Mouse (Mus musculus) CD4-positive naive resting alpha-beta T cell, adult 57 days (primary cell): ENCODE data around the gene A430078G23Rik. TPM values are rescaled to one million over a fixed set of nuclear protein-coding genes. Genes with fewer than 3 reads are reported as not detected.

Experiments
- total RNA-seq: library from RNA; stranded (reverse); gene quantifications from one replicate; pipeline ENCODE4 v1.2.4, GENCODE M21; 2023

Gene A430078G23Rik
- total RNA-seq = 290 TPM

GRCm38 (mm10) chr8:3353189-3353810 lies at the start of gene A430078G23Rik:
TSS of gene A430078G23Rik (plus strand) at chr8:3353415.

DNA sequence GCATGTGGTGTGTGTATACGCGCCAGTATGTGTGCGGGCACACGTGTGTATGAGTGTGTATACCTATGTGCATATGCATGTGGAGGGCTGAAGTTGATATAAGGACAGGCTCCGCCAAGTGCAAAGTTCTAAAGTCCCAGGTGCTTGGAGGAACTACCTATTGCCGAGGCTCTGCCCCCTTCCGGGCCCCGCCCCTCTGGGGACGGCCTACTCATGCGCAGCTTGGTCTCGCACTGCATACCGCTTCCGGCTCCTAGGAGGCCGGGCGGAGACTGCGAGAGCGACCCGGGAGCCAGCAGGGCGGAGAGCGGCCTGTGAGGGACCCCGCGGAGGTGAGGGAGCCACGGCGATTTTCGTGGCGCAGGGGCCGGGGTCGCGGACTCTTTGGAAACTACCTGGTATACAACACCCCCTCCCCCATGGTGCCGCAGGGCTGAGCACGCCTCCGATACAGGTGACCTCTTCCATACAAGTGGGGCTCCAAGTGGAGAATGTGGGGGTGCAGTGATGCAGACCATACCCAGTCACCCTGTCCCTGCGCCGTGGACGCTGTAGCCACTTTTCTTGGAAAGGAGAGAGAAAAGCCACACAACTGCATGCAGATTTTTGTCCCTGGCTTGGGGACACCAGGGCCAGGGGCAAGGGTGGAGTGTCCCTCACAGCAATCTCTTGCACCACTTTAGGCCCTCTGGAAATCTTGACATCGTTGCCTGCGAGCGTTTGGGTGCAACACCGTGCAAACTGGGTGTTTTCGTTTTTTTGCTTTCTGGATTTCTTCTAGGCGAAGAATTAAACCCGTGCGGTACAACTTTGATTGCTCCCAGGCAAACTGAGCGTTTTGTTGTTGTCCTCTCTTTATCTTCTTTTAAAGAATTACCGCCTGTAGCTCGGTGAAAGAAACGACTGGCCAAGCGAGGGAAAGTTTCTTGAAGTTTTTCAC lies 39.8 kb downstream of the A430078G23Rik start, which contains the start of gene Arhgef18:
TSS of gene Arhgef18 (plus strand) at position 236 of the 940 bp plus-strand sequence.

Other genes with a start within 250 kb of the A430078G23Rik start
- gene Insr, start 73.8 kb upstream of the A430078G23Rik start, total RNA-seq = 54.6 TPM
- gene Arhgef18, start 39.6 kb downstream of the A430078G23Rik start, total RNA-seq = 296 TPM
- 0.65 TPM for gene Pex11g, start 114.3 kb downstream of the A430078G23Rik start, total RNA-seq
- gene Tex45, start 117.4 kb downstream of the A430078G23Rik start, total RNA-seq = 5.4 TPM
- 6.4 TPM for gene Zfp358, start 139.7 kb downstream of the A430078G23Rik start, total RNA-seq
- 81.8 TPM for gene Mcoln1, start 147.0 kb downstream of the A430078G23Rik start, total RNA-seq
- gene Pnpla6, start 162.0 kb downstream of the A430078G23Rik start, total RNA-seq = 52.8 TPM
- not detected for gene C330021F23Rik, start 214.6 kb downstream of the A430078G23Rik start, total RNA-seq
- gene Camsap3, start 233.9 kb downstream of the A430078G23Rik start, total RNA-seq = not detected